Mouse (Mus musculus): ENCODE measurements at regions not wholly inside any gene's neighbourhood (a gene's known extent, or its start where the extent isn't known, plus 50 kb on each side); places are given as distances from the start of the nearest gene placed in this dataset.
A peak's percentile ranks its signal among the peaks of the same experiment; 100 is the strongest.

DNA sequence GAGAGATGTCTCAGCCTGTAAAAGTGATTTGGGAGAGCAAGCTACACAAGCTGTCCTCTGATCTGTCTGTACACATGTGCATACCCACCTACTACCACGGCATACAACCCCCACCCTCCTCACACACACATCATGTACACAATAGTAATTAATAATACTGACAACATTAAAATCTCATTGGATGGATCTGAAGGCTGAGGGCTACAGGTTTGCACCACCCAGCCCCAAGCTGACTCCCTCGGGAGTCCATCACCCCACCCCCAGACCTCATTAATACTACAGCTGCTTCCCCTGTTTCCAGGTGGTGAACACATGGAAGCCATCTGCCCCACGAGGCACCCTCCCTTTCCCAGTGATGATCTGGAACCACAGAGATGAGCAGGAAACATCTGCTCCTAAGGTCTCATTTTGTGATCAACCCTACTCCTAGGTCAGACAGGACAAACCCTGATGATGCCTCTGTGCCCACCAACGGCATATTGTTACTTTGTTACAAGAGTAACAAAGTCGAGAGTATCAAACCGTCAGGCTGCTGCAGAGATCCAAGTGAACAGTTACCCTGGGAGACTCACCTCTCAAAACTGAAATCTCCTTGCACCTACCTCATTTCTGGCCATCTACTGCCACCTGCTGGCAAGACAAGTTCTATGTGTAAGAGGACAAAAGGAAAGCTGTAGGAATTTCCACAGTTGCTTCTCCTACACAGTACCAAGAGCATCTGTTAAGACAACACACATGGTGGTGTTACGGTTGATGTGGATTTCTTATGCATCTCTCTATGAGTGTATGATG lies 131.6 kb downstream of the Tfcp2l1 start:
- 13% methylated on average over 7 of the region's 7 CpGs for WGBS
- Histone ChIP-seq H3K4me2 (ENCODE audit: low read length) (no peak overlapping the region), H3K9ac (ENCODE audit: low read depth, low read length) (no peak overlapping the region), H3K27ac (no peak overlapping the region), H3K4me3 (replicated peaks; ENCODE audit: low read depth, low read length) (no peak overlapping the region), H3K36me3 (ENCODE audit: insufficient read depth, low read length) (no peaks in the 10 kb centered on the region), H3K4me1 (replicated peaks; ENCODE audit: insufficient read depth, low read length) (0 out of 2 replicates have a peak, but pooled peaks cover 17% of the 10 kb centered on the region), H3K27me3 (ENCODE audit: insufficient read depth, low read length) (no peaks in the 10 kb centered on the region), H3K9me3 (replicated peaks; ENCODE audit: low read length) (no peaks in the 10 kb centered on the region)
- peak; percentile 91 for DNase-seq (ENCODE audit: low spot score)
- TF ChIP-seq CTCF (IDR thresholded peaks at IDR 0.05; ENCODE audit: low read depth) = peak; percentile 94
- ATAC-seq (replicated peaks; ENCODE audit: low FRiP score, low read depth) = peak; percentile 46; the same call in 1 of the 2 replicates

DNA sequence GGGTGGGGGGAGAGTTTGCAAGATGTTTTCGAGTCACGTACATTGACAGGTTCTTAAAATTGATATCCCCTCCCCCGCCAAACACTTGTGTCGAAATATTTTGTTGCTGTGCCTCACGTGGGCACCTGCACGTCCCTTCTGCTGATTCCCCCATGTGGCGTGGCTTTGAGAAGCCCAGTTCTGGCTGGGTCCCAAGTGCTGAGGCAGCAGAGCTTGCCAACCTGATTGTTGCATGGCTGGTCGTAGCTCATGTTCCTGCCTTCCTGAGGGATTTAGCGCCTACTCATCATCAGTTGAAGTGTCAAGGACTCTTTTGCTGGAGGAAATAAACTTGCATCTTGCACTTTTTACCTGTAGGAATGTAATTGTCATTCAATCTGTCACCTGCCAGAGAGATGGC lies 137.8 kb downstream of the Tfcp2l1 start:
- WGBS = 55% methylated on average over 9 of the region's 9 CpGs
- H3K27ac ChIP-seq = no peak overlapping the region
- H3K4me3 ChIP-seq (replicated peaks; ENCODE audit: low read depth, low read length) = no peak overlapping the region
- H3K36me3 ChIP-seq (ENCODE audit: insufficient read depth, low read length) = no peaks in the 10 kb centered on the region
- H3K4me1 ChIP-seq (replicated peaks; ENCODE audit: insufficient read depth, low read length) = no peaks in the 10 kb centered on the region
- H3K27me3 ChIP-seq (ENCODE audit: insufficient read depth, low read length) = no peaks in the 10 kb centered on the region
- DNase-seq (ENCODE audit: low spot score) (no peak), ATAC-seq (replicated peaks; ENCODE audit: low FRiP score, low read depth) (no peak)
- H3K4me2 ChIP-seq (ENCODE audit: low read length) = no peak overlapping the region
- no peak for TF ChIP-seq CTCF (IDR thresholded peaks at IDR 0.05; ENCODE audit: low read depth)
- no peak overlapping the region for H3K9ac ChIP-seq (ENCODE audit: low read depth, low read length)
- no peaks in the 10 kb centered on the region for H3K9me3 ChIP-seq (replicated peaks; ENCODE audit: low read length)

DNA sequence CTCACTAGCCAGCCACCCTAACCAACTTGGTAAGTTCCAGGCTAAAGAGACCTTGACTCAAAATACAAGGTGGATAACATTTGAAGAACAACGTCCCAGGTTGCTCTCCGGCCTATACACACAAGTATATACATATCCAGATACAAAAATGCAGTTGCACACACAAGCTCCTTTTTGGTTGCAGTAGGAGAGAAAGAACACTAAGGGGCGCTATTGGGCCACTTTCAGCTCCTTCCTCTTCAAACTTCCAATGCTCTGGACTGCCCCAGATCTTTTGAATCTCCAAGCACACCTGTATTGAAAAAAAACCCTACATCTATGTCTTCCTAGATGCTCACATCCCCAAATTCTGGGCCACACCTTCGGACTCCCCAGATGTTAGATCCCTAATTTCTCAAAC lies 141.1 kb downstream of the Tfcp2l1 start:
- no peaks in the 10 kb centered on the region for H3K9me3 ChIP-seq (replicated peaks; ENCODE audit: low read length)
- ATAC-seq (replicated peaks; ENCODE audit: low FRiP score, low read depth) (no peak), DNase-seq (ENCODE audit: low spot score) (peak; percentile 78)
- 25% methylated on average over 4 of the region's 4 CpGs for WGBS
- no peaks in the 10 kb centered on the region for H3K36me3 ChIP-seq (ENCODE audit: insufficient read depth, low read length)
- no peak overlapping the region for H3K27ac ChIP-seq
- no peaks in the 10 kb centered on the region for H3K4me1 ChIP-seq (replicated peaks; ENCODE audit: insufficient read depth, low read length)
- H3K27me3 ChIP-seq (ENCODE audit: insufficient read depth, low read length) = no peaks in the 10 kb centered on the region
- no peak overlapping the region for H3K9ac ChIP-seq (ENCODE audit: low read depth, low read length)
- no peak overlapping the region for H3K4me3 ChIP-seq (replicated peaks; ENCODE audit: low read depth, low read length)
- TF ChIP-seq CTCF (IDR thresholded peaks at IDR 0.05; ENCODE audit: low read depth) = peak; percentile 78
- H3K4me2 ChIP-seq (ENCODE audit: low read length) = no peak overlapping the region

DNA sequence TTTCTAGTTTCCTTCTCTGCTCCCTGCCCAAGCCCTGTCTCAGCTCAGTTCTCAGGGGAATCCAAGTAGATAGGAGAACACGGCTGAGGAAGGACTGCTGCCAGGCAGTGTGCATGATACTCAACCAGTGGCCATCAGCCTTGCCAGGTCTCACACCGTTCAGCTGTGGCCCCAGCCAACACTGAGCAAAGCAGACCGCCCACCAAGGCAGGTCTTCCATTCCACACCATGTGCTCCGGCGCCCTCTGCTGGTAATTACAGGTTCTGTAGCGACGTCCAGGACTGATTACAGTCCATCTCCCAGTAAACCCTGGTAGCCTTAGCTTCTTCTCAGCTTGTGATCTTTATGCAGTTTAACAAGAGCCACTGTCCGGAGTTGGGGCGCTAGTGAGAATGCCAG lies 144.5 kb downstream of the Tfcp2l1 start:
- H3K4me1 ChIP-seq (replicated peaks; ENCODE audit: insufficient read depth, low read length) = 0 out of 2 replicates have a peak, but pooled peaks cover 4% of the 10 kb centered on the region
- no peaks in the 10 kb centered on the region for H3K36me3 ChIP-seq (ENCODE audit: insufficient read depth, low read length)
- no peaks in the 10 kb centered on the region for H3K9me3 ChIP-seq (replicated peaks; ENCODE audit: low read length)
- no peaks in the 10 kb centered on the region for H3K27me3 ChIP-seq (ENCODE audit: insufficient read depth, low read length)
- H3K4me3 ChIP-seq (replicated peaks; ENCODE audit: low read depth, low read length) = no peak overlapping the region
- no peak overlapping the region for H3K4me2 ChIP-seq (ENCODE audit: low read length)
- no peak overlapping the region for H3K9ac ChIP-seq (ENCODE audit: low read depth, low read length)
- no peak for ATAC-seq (replicated peaks; ENCODE audit: low FRiP score, low read depth)
- 15% methylated on average over 9 of the region's 9 CpGs for WGBS
- H3K27ac ChIP-seq = no peak overlapping the region
- peak; percentile 67 for DNase-seq (ENCODE audit: low spot score)
- TF ChIP-seq CTCF (IDR thresholded peaks at IDR 0.05; ENCODE audit: low read depth) = peak; percentile 85

DNA sequence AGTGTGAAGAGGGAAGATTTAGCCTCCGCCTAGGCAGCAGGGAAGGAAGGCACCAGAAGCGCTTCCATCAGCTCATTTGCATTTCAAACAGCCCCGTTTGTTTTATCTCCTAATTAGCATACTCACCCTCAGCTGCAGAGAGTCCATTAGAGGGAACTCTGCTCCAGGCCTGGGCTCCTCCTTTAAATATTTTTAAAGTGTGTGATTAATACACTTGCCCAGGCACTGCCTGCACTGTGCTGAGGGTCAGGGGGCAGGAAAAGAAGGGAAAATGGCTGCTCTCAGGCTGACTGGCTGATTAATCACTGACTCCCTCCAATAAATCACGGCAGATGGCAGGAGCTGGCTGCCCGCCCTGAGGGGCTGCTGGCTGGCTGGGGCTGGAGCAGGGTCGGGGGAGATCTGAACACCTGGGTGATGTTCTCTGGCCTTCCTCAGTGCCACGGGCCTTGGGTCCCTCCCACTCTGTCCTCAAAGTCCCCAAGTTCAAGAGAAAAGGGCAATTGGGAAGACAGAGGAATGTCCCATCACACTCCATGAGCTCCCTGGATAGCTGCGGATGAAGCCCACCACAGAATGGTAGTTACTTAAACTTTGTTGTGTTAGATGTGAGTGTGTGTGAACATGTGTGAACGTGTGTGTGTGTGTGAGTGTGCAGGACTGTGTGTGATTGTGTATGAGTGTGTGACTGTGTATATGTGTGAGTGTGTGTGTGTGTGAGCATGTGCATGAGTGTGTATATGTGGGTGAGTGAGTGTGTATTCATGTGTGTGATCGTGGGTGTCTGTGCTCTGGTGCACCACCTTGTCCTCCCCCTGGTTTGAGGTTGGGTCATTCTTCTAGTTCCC lies 149.1 kb downstream of the Tfcp2l1 start:
- Histone ChIP-seq H3K9me3 (replicated peaks; ENCODE audit: low read length) (no peaks in the 10 kb centered on the region), H3K27ac (no peak overlapping the region), H3K9ac (ENCODE audit: low read depth, low read length) (no peak overlapping the region), H3K36me3 (ENCODE audit: insufficient read depth, low read length) (no peaks in the 10 kb centered on the region), H3K4me1 (replicated peaks; ENCODE audit: insufficient read depth, low read length) (0 out of 2 replicates have a peak, but pooled peaks cover 4% of the 10 kb centered on the region), H3K4me3 (replicated peaks; ENCODE audit: low read depth, low read length) (no peak overlapping the region), H3K27me3 (ENCODE audit: insufficient read depth, low read length) (no peaks in the 10 kb centered on the region), H3K4me2 (ENCODE audit: low read length) (no peak overlapping the region)
- DNase-seq (ENCODE audit: low spot score) (peak; percentile 47), ATAC-seq (replicated peaks; ENCODE audit: low FRiP score, low read depth) (peak; percentile 72)
- no peak for TF ChIP-seq CTCF (IDR thresholded peaks at IDR 0.05; ENCODE audit: low read depth)
- 14% methylated on average over 10 of the region's 10 CpGs for WGBS

All from kidney, postnatal 0 days (tissue).